Mouse (Mus musculus): Measurements from ENCODE around the gene Gm20388. TPM values are rescaled to one million over a fixed set of nuclear protein-coding genes. Genes with fewer than 3 reads are reported as not detected.

Gm20388 gene
- polyA plus RNA-seq, 1 experiment from 2014 or later: 3.6 TPM

- Histone ChIP-seq H3K4me1 (peaks cover 33% of the 10 kb centered on the region), H3K36me3 (replicated peaks) (no peaks in the 10 kb centered on the region), H3K27me3 (replicated peaks; ENCODE audit: low read depth, poor library complexity, severe bottlenecking) (peaks cover 35% of the 10 kb centered on the region), H3K27ac (replicated peaks) (no peak overlapping the region), H3K9me3 (no peaks in the 10 kb centered on the region), H3K4me3 (no peak overlapping the region)
- 61% methylated on average over 10 of the region's 10 CpGs for WGBS
- no peak for DNase-seq (ENCODE audit: low spot score)
Measured at GRCm38 (mm10) chr8:122223976-122224649, 2313.5 kb downstream of the Gm20388 start.

GRCm38 (mm10) chr8:122224650-122225022, 2314.0 kb downstream of the Gm20388 start:
- Histone ChIP-seq H3K27ac (replicated peaks) (no peak overlapping the region), H3K36me3 (replicated peaks) (no peaks in the 10 kb centered on the region), H3K9me3 (no peaks in the 10 kb centered on the region), H3K4me1 (peaks cover 33% of the 10 kb centered on the region), H3K27me3 (replicated peaks; ENCODE audit: low read depth, poor library complexity, severe bottlenecking) (peaks cover 40% of the 10 kb centered on the region), H3K4me3 (no peak overlapping the region)
- 20% methylated on average over 6 of the region's 6 CpGs for WGBS
- DNase-seq (ENCODE audit: low spot score): peak; percentile 44

GRCm38 (mm10) chr8:122225446-122225845, 2314.8 kb downstream of the Gm20388 start:
- H3K9me3 ChIP-seq: no peaks in the 10 kb centered on the region
- no peak overlapping the region for H3K27ac ChIP-seq (replicated peaks)
- peaks cover 48% of the 10 kb centered on the region for H3K27me3 ChIP-seq (replicated peaks; ENCODE audit: low read depth, poor library complexity, severe bottlenecking)
- no peaks in the 10 kb centered on the region for H3K36me3 ChIP-seq (replicated peaks)
- H3K4me3 ChIP-seq: no peak overlapping the region
- WGBS: 64% methylated on average over 10 of the region's 10 CpGs
- H3K4me1 ChIP-seq: peaks cover 38% of the 10 kb centered on the region
- no peak for DNase-seq (ENCODE audit: low spot score)

- Histone ChIP-seq H3K9me3 (no peaks in the 10 kb centered on the region), H3K4me3 (no peak overlapping the region), H3K27me3 (replicated peaks; ENCODE audit: low read depth, poor library complexity, severe bottlenecking) (peaks cover 67% of the 10 kb centered on the region), H3K36me3 (replicated peaks) (no peaks in the 10 kb centered on the region), H3K27ac (replicated peaks) (no peak overlapping the region), H3K4me1 (peaks cover 56% of the 10 kb centered on the region)
- 84% methylated on average over 6 of the region's 6 CpGs for WGBS
- DNase-seq (ENCODE audit: low spot score): no peak
Measured at GRCm38 (mm10) chr8:122227345-122227744, 2316.7 kb downstream of the Gm20388 start.

GRCm38 (mm10) chr8:122228792-122229575, 2318.3 kb downstream of the Gm20388 start:
- peaks cover 82% of the 10 kb centered on the region for H3K27me3 ChIP-seq (replicated peaks; ENCODE audit: low read depth, poor library complexity, severe bottlenecking)
- peaks cover 58% of the 10 kb centered on the region for H3K4me1 ChIP-seq
- no peaks in the 10 kb centered on the region for H3K9me3 ChIP-seq
- H3K27ac ChIP-seq (replicated peaks): no peak overlapping the region
- DNase-seq (ENCODE audit: low spot score): no peak
- WGBS: 37% methylated on average over 11 of the region's 11 CpGs
- no peaks in the 10 kb centered on the region for H3K36me3 ChIP-seq (replicated peaks)
- H3K4me3 ChIP-seq: no peak overlapping the region

- H3K4me3 ChIP-seq: peak overlapping the region; percentile 68
- peak overlapping the region; percentile 55 for H3K27ac ChIP-seq (replicated peaks)
- peaks cover 91% of the 10 kb centered on the region for H3K27me3 ChIP-seq (replicated peaks; ENCODE audit: low read depth, poor library complexity, severe bottlenecking)
- under 1% methylated on average over 96 of the region's 98 CpGs for WGBS
- DNase-seq (ENCODE audit: low spot score): peak; percentile 55
- H3K36me3 ChIP-seq (replicated peaks): no peaks in the 10 kb centered on the region
- no peaks in the 10 kb centered on the region for H3K9me3 ChIP-seq
- peaks cover 55% of the 10 kb centered on the region for H3K4me1 ChIP-seq
Measured at GRCm38 (mm10) chr8:122229819-122230711, 2319.4 kb downstream of the Gm20388 start.

- Histone ChIP-seq H3K4me3 (peak overlapping the region; percentile 68), H3K27me3 (replicated peaks; ENCODE audit: low read depth, poor library complexity, severe bottlenecking) (peaks cover 89% of the 10 kb centered on the region), H3K4me1 (peaks cover 48% of the 10 kb centered on the region), H3K27ac (replicated peaks) (peak overlapping the region; percentile 55), H3K9me3 (no peaks in the 10 kb centered on the region), H3K36me3 (replicated peaks) (no peaks in the 10 kb centered on the region)
- peak; percentile 89 for DNase-seq (ENCODE audit: low spot score)
- WGBS: 6% methylated on average over 32 of the region's 32 CpGs
Measured at GRCm38 (mm10) chr8:122230712-122231337, 2320.2 kb downstream of the Gm20388 start.

- H3K4me1 ChIP-seq: peaks cover 57% of the 10 kb centered on the region
- H3K9me3 ChIP-seq: no peaks in the 10 kb centered on the region
- H3K27me3 ChIP-seq (replicated peaks; ENCODE audit: low read depth, poor library complexity, severe bottlenecking): peaks cover 57% of the 10 kb centered on the region
- no peaks in the 10 kb centered on the region for H3K36me3 ChIP-seq (replicated peaks)
- 28% methylated on average over 11 of the region's 11 CpGs for WGBS
- peak; percentile 74 for DNase-seq (ENCODE audit: low spot score)
- H3K27ac ChIP-seq (replicated peaks): 0 out of 2 replicates have a peak overlapping the region, but pooled peaks have one; percentile 37
- H3K4me3 ChIP-seq: no peak overlapping the region; the same call in 1 of the 2 replicates
Measured at GRCm38 (mm10) chr8:122234055-122234454, 2323.4 kb downstream of the Gm20388 start.

GRCm38 (mm10) chr8:122236521-122236920, 2325.9 kb downstream of the Gm20388 start:
- 92% methylated on average over 3 of the region's 3 CpGs for WGBS
- DNase-seq (ENCODE audit: low spot score): no peak
- H3K27ac ChIP-seq (replicated peaks): no peak overlapping the region
- H3K9me3 ChIP-seq: no peaks in the 10 kb centered on the region
- peaks cover 32% of the 10 kb centered on the region for H3K27me3 ChIP-seq (replicated peaks; ENCODE audit: low read depth, poor library complexity, severe bottlenecking)
- no peak overlapping the region for H3K4me3 ChIP-seq
- H3K36me3 ChIP-seq (replicated peaks): no peaks in the 10 kb centered on the region
- peaks cover 36% of the 10 kb centered on the region for H3K4me1 ChIP-seq

- Histone ChIP-seq H3K4me3 (no peak overlapping the region), H3K36me3 (replicated peaks) (no peaks in the 10 kb centered on the region), H3K4me1 (peaks cover 29% of the 10 kb centered on the region), H3K9me3 (no peaks in the 10 kb centered on the region), H3K27me3 (replicated peaks; ENCODE audit: low read depth, poor library complexity, severe bottlenecking) (peaks cover 15% of the 10 kb centered on the region), H3K27ac (replicated peaks) (no peak overlapping the region)
- no peak for DNase-seq (ENCODE audit: low spot score)
- WGBS: 78% methylated on average over 11 of the region's 11 CpGs
Measured at GRCm38 (mm10) chr8:122238225-122238624, 2327.6 kb downstream of the Gm20388 start.

- peaks cover 12% of the 10 kb centered on the region for H3K27me3 ChIP-seq (replicated peaks; ENCODE audit: low read depth, poor library complexity, severe bottlenecking)
- 70% methylated on average over 8 of the region's 8 CpGs for WGBS
- H3K9me3 ChIP-seq: no peaks in the 10 kb centered on the region
- H3K4me1 ChIP-seq: peaks cover 27% of the 10 kb centered on the region
- no peak for DNase-seq (ENCODE audit: low spot score)
- no peak overlapping the region for H3K4me3 ChIP-seq
- no peaks in the 10 kb centered on the region for H3K36me3 ChIP-seq (replicated peaks)
- H3K27ac ChIP-seq (replicated peaks): no peak overlapping the region
Measured at GRCm38 (mm10) chr8:122238731-122239130, 2328.1 kb downstream of the Gm20388 start.

All from embryonic facial prominence, embryonic 10.5 days (tissue).